Mouse (Mus musculus): ENCODE results near the gene Mpp5. TPM values are rescaled to one million over a fixed set of nuclear protein-coding genes. Genes with fewer than 3 reads are reported as not detected.

Gene Mpp5
- polyA plus RNA-seq, 1 experiment from 2014 or later = 12.9 TPM

DNA sequence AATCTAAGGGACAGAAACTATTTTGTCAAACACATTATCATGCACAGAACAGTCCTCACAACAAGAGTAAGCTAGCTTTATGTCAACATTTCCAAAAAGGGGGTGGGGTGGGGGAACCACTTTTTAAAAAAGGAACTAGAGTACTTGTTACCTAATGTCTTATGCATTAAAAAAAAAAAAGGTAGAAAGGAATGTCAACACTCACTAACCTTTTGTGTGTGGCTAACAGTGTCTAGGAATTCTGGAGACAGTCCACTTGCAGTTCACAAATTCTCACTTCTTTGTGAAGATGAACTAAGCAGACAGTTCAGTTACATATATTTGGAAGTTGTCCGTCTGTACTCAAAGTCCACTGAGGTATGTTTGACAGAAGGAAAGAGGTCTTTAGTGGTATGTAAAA, 1.3 kb upstream of the Mpp5 start:
- peak overlapping the region; percentile 96 for H3K4me2 ChIP-seq (replicated peaks; ENCODE audit: low read depth)
- H3K27ac ChIP-seq (replicated peaks) = no peak overlapping the region
- DNase-seq (ENCODE audit: low spot score) (no peak), ATAC-seq (ENCODE audit: low FRiP score, low TSS enrichment) (no peak)
- TF ChIP-seq EP300 (optimal IDR thresholded peaks at IDR 0.05) (no peak), CTCF (IDR thresholded peaks at IDR 0.05; ENCODE audit: low read depth) (no peak)
- no peaks in the 10 kb centered on the region for H3K9me3 ChIP-seq (ENCODE audit: control insufficient read depth, low read length)
- 44% methylated on average over 1 of the region's 1 CpGs for WGBS
- H3K4me3 ChIP-seq (ENCODE audit: low read depth, low read length) = no peak overlapping the region
- no peaks in the 10 kb centered on the region for H3K27me3 ChIP-seq (ENCODE audit: control insufficient read depth, insufficient read depth, low read length)
- no peaks in the 10 kb centered on the region for H3K36me3 ChIP-seq (ENCODE audit: control insufficient read depth, insufficient read depth, low read length)
- H3K4me1 ChIP-seq (replicated peaks; ENCODE audit: control insufficient read depth, insufficient read depth) = no peaks in the 10 kb centered on the region
- no peak overlapping the region for H3K9ac ChIP-seq (ENCODE audit: low read length)

DNA sequence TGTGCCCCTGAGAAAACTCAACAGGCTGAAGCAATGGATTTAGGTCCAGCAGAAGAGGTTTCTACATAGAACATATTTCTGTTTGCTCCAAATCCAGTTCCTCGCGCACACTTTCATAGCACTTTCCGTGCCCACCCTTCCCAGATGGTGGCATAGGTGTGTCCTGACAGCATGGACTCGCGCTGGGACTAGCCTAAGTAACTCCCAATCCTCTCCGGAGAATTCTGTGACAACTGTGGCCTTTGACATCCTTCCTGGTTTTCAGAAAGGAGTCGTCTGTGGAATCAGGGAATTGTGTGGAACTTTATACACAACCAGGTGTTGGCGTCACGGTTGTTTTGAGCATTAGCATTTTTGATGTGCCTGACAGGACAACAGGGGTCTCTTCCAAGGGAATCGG, 594 bp upstream of the Mpp5 start:
- ATAC-seq (ENCODE audit: low FRiP score, low TSS enrichment) = peak; percentile 1; the same call in 1 of the 2 replicates

GRCm38 (mm10) chr12:78749378-78749801, 683 bp downstream of the Mpp5 start:
- peak; percentile 45 for ATAC-seq (ENCODE audit: low FRiP score, low TSS enrichment)
- peak overlapping the region; percentile 91 for H3K4me3 ChIP-seq (ENCODE audit: low read depth, low read length)
- H3K9ac ChIP-seq (ENCODE audit: low read length) = peak overlapping the region; percentile 90
- no peaks in the 10 kb centered on the region for H3K36me3 ChIP-seq (ENCODE audit: control insufficient read depth, insufficient read depth, low read length)
- 1% methylated on average over 25 of the region's 25 CpGs for WGBS
- no peak for TF ChIP-seq EP300 (optimal IDR thresholded peaks at IDR 0.05)
- TF ChIP-seq CTCF (IDR thresholded peaks at IDR 0.05; ENCODE audit: low read depth) = no peak
- peak overlapping the region; percentile 60 for H3K4me2 ChIP-seq (replicated peaks; ENCODE audit: low read depth)
- peak overlapping the region; percentile 98 for H3K27ac ChIP-seq (replicated peaks)
- no peaks in the 10 kb centered on the region for H3K9me3 ChIP-seq (ENCODE audit: control insufficient read depth, low read length)
- no peaks in the 10 kb centered on the region for H3K27me3 ChIP-seq (ENCODE audit: control insufficient read depth, insufficient read depth, low read length)
- no peaks in the 10 kb centered on the region for H3K4me1 ChIP-seq (replicated peaks; ENCODE audit: control insufficient read depth, insufficient read depth)
- peak; percentile 75 for DNase-seq (ENCODE audit: low spot score)

More for the DNA sequence above, 594 bp upstream of the Mpp5 start:
- Histone ChIP-seq H3K27ac (replicated peaks) (0 out of 2 replicates have a peak overlapping the region, but pooled peaks have one; percentile 45), H3K36me3 (ENCODE audit: control insufficient read depth, insufficient read depth, low read length) (no peaks in the 10 kb centered on the region), H3K9ac (ENCODE audit: low read length) (peak overlapping the region; percentile 69), H3K4me3 (ENCODE audit: low read depth, low read length) (peak overlapping the region; percentile 91), H3K4me2 (replicated peaks; ENCODE audit: low read depth) (peak overlapping the region; percentile 96), H3K4me1 (replicated peaks; ENCODE audit: control insufficient read depth, insufficient read depth) (no peaks in the 10 kb centered on the region), H3K9me3 (ENCODE audit: control insufficient read depth, low read length) (no peaks in the 10 kb centered on the region), H3K27me3 (ENCODE audit: control insufficient read depth, insufficient read depth, low read length) (no peaks in the 10 kb centered on the region)
- WGBS = under 1% methylated on average over 10 of the region's 10 CpGs
- peak; percentile 30 for DNase-seq (ENCODE audit: low spot score)
- no peak for TF ChIP-seq CTCF (IDR thresholded peaks at IDR 0.05; ENCODE audit: low read depth)
- TF ChIP-seq EP300 (optimal IDR thresholded peaks at IDR 0.05) = no peak

- no peak overlapping the region for H3K9ac ChIP-seq (ENCODE audit: low read length)
- H3K27me3 ChIP-seq (ENCODE audit: control insufficient read depth, insufficient read depth, low read length) = no peaks in the 10 kb centered on the region
- no peaks in the 10 kb centered on the region for H3K9me3 ChIP-seq (ENCODE audit: control insufficient read depth, low read length)
- H3K27ac ChIP-seq (replicated peaks) = 0 out of 2 replicates have a peak overlapping the region, but pooled peaks have one; percentile 13
- DNase-seq (ENCODE audit: low spot score) = no peak
- no peak overlapping the region for H3K4me3 ChIP-seq (ENCODE audit: low read depth, low read length)
- ATAC-seq (ENCODE audit: low FRiP score, low TSS enrichment) = no peak
- H3K36me3 ChIP-seq (ENCODE audit: control insufficient read depth, insufficient read depth, low read length) = no peaks in the 10 kb centered on the region
- H3K4me2 ChIP-seq (replicated peaks; ENCODE audit: low read depth) = no peak overlapping the region
- H3K4me1 ChIP-seq (replicated peaks; ENCODE audit: control insufficient read depth, insufficient read depth) = no peaks in the 10 kb centered on the region
- TF ChIP-seq CTCF (IDR thresholded peaks at IDR 0.05; ENCODE audit: low read depth) (no peak), EP300 (optimal IDR thresholded peaks at IDR 0.05) (no peak)
Observed at GRCm38 (mm10) chr12:78761979-78762378, 13.3 kb downstream of the Mpp5 start.

DNA sequence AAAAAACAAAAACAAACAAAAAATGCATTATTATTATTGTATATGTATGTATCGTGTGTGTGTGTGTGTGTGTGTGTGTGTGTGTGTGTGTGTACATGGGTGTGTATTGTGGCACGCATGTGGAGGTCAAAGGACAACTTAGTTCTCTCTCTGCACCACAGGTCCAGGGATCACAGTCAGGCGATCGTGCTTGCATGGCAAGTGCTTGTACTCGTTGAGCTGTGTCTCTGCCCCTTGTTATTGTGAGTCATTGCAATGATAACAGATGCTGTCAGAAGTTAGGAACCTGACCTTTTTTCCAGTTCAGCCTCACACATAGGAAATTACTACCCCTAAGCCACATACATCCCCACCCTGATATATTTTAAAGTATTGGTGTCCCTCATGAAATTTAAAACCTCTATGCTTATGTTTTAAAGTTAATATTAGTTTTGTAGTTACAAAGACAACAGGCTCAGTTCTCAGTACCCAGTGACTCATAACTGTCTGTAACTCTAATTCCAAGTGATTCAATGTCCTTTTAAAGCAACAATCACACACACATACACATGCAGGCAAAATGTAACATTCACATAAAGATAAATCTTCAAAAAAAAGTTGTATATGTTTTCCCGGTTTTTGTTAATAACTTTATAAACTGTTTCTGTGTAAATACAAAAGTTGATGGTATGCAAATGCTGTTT, 20.5 kb downstream of the Mpp5 start:
- Histone ChIP-seq H3K4me2 (replicated peaks; ENCODE audit: low read depth) (no peak overlapping the region), H3K4me1 (replicated peaks; ENCODE audit: control insufficient read depth, insufficient read depth) (no peaks in the 10 kb centered on the region), H3K9me3 (ENCODE audit: control insufficient read depth, low read length) (no peaks in the 10 kb centered on the region), H3K27ac (replicated peaks) (no peak overlapping the region), H3K4me3 (ENCODE audit: low read depth, low read length) (no peak overlapping the region), H3K36me3 (ENCODE audit: control insufficient read depth, insufficient read depth, low read length) (no peaks in the 10 kb centered on the region), H3K27me3 (ENCODE audit: control insufficient read depth, insufficient read depth, low read length) (no peaks in the 10 kb centered on the region), H3K9ac (ENCODE audit: low read length) (no peak overlapping the region)
- TF ChIP-seq EP300 (optimal IDR thresholded peaks at IDR 0.05) (no peak), CTCF (IDR thresholded peaks at IDR 0.05; ENCODE audit: low read depth) (no peak)
- 37% methylated on average over 6 of the region's 6 CpGs for WGBS
- peak; percentile 84 for ATAC-seq (ENCODE audit: low FRiP score, low TSS enrichment)
- peak; percentile 23 for DNase-seq (ENCODE audit: low spot score)

DNA sequence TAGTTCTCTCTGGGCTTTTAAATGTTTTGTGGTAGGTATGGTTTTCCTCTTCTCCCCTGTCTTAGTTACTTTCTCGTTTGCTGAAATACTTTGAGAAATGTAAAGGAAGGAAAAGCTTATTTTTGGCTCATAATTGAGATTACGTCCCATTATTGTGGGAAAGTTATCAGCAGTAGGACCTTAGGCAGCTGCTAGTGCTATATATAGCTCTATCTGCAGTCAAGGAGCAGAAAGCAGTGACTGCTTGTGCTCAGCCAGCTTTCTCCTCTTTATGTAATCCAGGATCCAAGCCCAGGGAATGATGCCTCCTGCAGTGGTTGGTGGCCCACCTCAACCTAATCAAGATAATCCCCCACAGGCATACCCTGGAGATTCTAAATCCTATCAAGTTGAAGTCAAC, 24.5 kb downstream of the Mpp5 start:
- Histone ChIP-seq H3K9ac (ENCODE audit: low read length) (no peak overlapping the region), H3K27me3 (ENCODE audit: control insufficient read depth, insufficient read depth, low read length) (no peaks in the 10 kb centered on the region), H3K9me3 (ENCODE audit: control insufficient read depth, low read length) (no peaks in the 10 kb centered on the region), H3K4me3 (ENCODE audit: low read depth, low read length) (no peak overlapping the region), H3K4me2 (replicated peaks; ENCODE audit: low read depth) (no peak overlapping the region), H3K4me1 (replicated peaks; ENCODE audit: control insufficient read depth, insufficient read depth) (no peaks in the 10 kb centered on the region; the same call in 1 of the 2 replicates), H3K27ac (replicated peaks) (no peak overlapping the region), H3K36me3 (ENCODE audit: control insufficient read depth, insufficient read depth, low read length) (no peaks in the 10 kb centered on the region)
- TF ChIP-seq EP300 (optimal IDR thresholded peaks at IDR 0.05) = no peak
- no peak for DNase-seq (ENCODE audit: low spot score)
- ATAC-seq (ENCODE audit: low FRiP score, low TSS enrichment) = no peak
- 48% methylated on average over 2 of the region's 2 CpGs for WGBS

Measured in stomach, postnatal 0 days (tissue).